Mouse (Mus musculus): ENCODE results near the gene Cdca7. TPM values are rescaled to one million over a fixed set of nuclear protein-coding genes. Genes with fewer than 3 reads are reported as not detected.
A peak's percentile ranks its signal among the peaks of the same experiment; 100 is the strongest.

Gene Cdca7
- total RNA-seq (2018; cell fraction: chromatin; rRNA removed): 1 to 10 TPM in 20 of 26 experiments, under 1 TPM in 5, not detected in 1; 0.37 to 6.9 (median 2.0) TPM
- total RNA-seq (2018; cell fraction: cytosol; rRNA removed): 1 to 10 TPM in 24 of 26 experiments, under 1 TPM in 2; 0.48 to 5.5 (median 2.5) TPM
- total RNA-seq (2018; cell fraction: nucleus; rRNA removed): 10 to 100 TPM in 1 of 26 experiments, 1 to 10 TPM in 22, under 1 TPM in 3; 0.53 to 37.8 (median 2.1) TPM
- 2.8 to 28.1 TPM (median 5.1 TPM) in 3 replicates for polyA plus RNA-seq (2018)

DNA sequence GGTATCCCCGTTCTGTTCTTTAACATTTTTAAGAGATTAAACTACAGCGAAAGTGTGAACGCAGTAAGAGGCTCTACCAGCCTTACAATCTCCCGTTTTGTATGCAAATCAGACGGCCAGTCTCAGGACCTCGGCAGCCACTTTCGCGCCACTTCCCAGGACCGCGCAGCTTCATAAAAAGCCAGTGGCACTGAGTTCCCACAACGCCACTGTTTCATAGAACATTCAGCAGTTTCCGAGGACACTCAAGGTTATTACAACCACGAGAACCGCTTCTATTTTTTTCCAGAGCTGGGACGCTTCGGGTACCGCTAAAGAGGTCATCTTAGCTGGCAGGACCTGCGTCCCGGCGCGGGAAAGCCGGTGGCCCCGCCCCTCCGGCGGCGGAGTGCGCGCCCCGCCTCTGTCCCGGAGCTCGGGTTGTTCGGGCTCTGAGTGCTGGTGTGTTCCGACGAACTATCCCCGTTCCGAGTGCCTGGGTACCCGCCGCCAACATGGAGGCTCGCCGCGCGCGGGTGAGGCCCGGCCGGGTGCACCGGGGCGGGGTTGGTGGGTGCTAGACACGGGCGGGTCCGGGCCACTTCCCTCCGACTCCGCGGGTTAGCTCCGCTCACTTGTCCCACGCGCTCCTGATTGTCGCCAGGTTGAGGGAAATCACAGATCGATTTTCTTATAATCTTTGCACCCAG, at the start of gene Cdca7:
TSS of gene Cdca7 (plus strand) at position 363 of the 689 bp plus-strand sequence.
- peak within 1 kb of the TSS; percentile 97 for H3K27ac ChIP-seq
- H3K36me3 ChIP-seq (ENCODE audit: inconsistent target): no peaks in the 10 kb centered on the region
- under 1% methylated on average over 52 of the region's 58 CpGs for WGBS (ENCODE audit: missing documents)
- peak within 1 kb of the TSS; percentile 54 for H3K4me3 ChIP-seq (ENCODE audit: inconsistent target)
- peaks cover 42% of the 10 kb centered on the region for H3K79me2 ChIP-seq (ENCODE audit: inconsistent target)

DNA sequence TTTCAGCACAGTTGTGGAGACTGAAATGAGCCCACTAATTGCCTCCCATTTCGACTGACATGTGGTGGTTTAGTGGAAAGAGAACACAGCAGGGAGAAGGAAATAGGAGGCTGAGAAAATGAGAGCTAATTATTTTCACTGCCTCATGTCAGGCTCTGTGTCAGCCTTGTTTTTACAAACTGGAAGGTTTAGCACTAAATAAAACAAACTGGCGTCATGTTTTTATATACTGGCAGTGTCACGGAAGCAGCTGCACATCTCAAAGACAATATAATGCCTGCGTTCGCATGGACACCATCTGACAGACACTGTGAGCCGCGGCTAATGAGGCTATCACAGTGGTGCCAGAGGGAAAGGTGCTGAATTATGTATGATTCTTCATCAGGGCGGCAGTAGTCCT, 49.2 kb upstream of the Cdca7 start:
- no peaks in the 10 kb centered on the region for H3K79me2 ChIP-seq (ENCODE audit: inconsistent target)
- WGBS (ENCODE audit: missing documents): 90% methylated on average over 8 of the region's 8 CpGs
- H3K27ac ChIP-seq: no peak overlapping the region
- no peak overlapping the region for H3K4me3 ChIP-seq (ENCODE audit: inconsistent target)
- no peaks in the 10 kb centered on the region for H3K36me3 ChIP-seq (ENCODE audit: inconsistent target)

DNA sequence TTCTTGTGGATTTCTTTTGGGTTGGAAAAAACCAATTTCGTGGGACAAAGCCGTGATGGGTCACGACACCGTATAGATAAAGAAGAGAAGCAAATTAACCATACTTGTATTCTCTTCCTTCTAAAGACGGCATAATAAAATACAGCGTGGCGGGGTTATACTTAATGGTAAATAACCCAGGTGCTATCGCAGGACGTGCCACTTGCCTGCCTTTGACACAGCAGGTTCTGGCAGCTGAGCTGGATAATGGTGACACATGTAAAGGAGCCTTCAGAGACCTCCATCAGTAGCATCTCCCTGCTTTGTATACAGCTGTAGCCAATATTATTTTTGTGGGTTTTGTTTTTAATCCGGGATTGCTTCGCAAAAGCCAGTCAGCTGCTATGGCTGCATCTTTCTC, 48.7 kb upstream of the Cdca7 start:
- 96% methylated on average over 11 of the region's 11 CpGs for WGBS (ENCODE audit: missing documents)
- H3K27ac ChIP-seq: no peak overlapping the region

DNA sequence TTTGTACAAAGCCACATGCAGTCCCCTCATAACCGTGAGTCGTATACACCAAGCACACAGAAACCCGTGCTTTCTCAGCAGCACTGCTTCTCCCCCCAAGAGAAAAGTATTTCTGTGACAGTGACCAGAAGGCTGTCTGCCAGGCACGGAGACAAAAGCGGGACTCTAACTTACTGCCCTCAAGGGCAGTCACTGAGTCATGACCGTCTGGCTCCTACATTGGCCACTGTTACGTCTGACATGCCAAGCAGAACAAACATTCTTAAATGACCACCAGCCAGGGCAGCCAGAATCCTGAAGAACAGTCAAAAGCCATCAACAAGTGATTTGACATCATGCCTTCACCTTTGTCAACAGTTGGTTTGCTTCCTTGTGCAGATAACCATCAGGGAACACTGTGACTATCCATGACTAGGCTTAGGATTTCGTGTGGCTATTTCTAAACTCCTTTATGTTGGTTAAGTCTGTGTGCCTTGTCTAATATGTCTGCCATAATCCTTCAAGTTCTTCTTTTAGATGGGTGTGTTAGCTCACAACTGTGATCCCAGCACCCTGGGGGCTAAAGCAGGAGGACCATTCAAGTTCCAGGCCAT, 36.9 kb upstream of the Cdca7 start:
- WGBS (ENCODE audit: missing documents): 95% methylated on average over 8 of the region's 8 CpGs
- no peak overlapping the region for H3K4me3 ChIP-seq (ENCODE audit: inconsistent target)
- no peaks in the 10 kb centered on the region for H3K79me2 ChIP-seq (ENCODE audit: inconsistent target)
- peak overlapping the region; percentile 73 for H3K27ac ChIP-seq
- peaks cover 12% of the 10 kb centered on the region; the same call in 1 of the 2 replicates for H3K36me3 ChIP-seq (ENCODE audit: inconsistent target)

More for the DNA sequence above, 48.7 kb upstream of the Cdca7 start:
- H3K79me2 ChIP-seq (ENCODE audit: inconsistent target): no peaks in the 10 kb centered on the region
- no peaks in the 10 kb centered on the region for H3K36me3 ChIP-seq (ENCODE audit: inconsistent target)
- H3K4me3 ChIP-seq (ENCODE audit: inconsistent target): no peak overlapping the region

DNA sequence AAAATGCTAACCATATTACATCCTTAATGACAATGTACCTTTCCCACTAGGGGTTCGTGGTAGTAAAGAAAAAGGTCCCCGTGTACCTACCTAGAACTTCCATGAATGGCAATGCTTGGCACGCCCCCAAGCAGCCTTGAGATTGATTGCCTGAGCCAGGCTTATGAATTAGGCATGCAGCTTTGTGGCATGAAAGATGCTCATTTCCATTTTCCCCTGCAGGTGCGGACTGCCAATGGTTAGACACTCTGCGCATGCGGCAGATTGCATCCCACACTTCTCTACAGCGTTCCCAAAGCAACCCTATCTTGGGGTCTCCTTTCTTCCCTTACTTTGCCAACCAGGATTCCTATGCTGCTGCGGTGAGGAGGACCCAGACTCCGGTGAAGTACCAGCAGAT, 34.9 kb upstream of the Cdca7 start:
- H3K4me3 ChIP-seq (ENCODE audit: inconsistent target): no peak overlapping the region
- no peaks in the 10 kb centered on the region for H3K79me2 ChIP-seq (ENCODE audit: inconsistent target)
- H3K36me3 ChIP-seq (ENCODE audit: inconsistent target): peaks cover 12% of the 10 kb centered on the region; the same call in 1 of the 2 replicates
- WGBS (ENCODE audit: missing documents): 96% methylated on average over 9 of the region's 9 CpGs
- H3K27ac ChIP-seq: no peak overlapping the region

DNA sequence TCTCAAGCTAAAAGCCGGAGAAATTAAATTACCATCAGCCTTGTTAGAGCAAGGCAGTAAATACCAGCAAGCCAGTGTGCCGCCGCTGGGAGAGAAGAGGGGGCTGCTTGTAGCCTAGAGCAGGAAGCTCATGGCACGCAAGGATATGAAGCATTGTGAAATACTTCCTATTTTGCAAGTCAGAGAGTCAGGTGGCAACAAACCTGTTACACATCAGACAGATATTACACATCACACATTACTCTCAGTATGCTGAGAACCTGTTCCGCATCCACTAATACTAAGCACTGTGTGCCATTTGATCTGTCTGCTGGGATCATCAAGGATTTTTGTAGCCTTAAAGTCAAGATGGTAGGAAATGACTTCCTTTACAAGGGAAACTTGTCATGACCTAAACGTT, 33.1 kb upstream of the Cdca7 start:
- 31% methylated on average over 6 of the region's 6 CpGs for WGBS (ENCODE audit: missing documents)
- H3K27ac ChIP-seq: peak overlapping the region; percentile 28; the same call in 1 of the 2 replicates

GRCm38 (mm10) chr2:72443960-72444359, 32.0 kb upstream of the Cdca7 start:
- H3K79me2 ChIP-seq (ENCODE audit: inconsistent target): no peaks in the 10 kb centered on the region
- 72% methylated on average over 3 of the region's 3 CpGs for WGBS (ENCODE audit: missing documents)
- peaks cover 12% of the 10 kb centered on the region; the same call in 1 of the 2 replicates for H3K36me3 ChIP-seq (ENCODE audit: inconsistent target)
- H3K4me3 ChIP-seq (ENCODE audit: inconsistent target): no peak overlapping the region
- no peak overlapping the region for H3K27ac ChIP-seq

More for the DNA sequence above, 33.1 kb upstream of the Cdca7 start:
- no peak overlapping the region for H3K4me3 ChIP-seq (ENCODE audit: inconsistent target)
- H3K36me3 ChIP-seq (ENCODE audit: inconsistent target): peaks cover 12% of the 10 kb centered on the region; the same call in 1 of the 2 replicates
- H3K79me2 ChIP-seq (ENCODE audit: inconsistent target): no peaks in the 10 kb centered on the region

DNA sequence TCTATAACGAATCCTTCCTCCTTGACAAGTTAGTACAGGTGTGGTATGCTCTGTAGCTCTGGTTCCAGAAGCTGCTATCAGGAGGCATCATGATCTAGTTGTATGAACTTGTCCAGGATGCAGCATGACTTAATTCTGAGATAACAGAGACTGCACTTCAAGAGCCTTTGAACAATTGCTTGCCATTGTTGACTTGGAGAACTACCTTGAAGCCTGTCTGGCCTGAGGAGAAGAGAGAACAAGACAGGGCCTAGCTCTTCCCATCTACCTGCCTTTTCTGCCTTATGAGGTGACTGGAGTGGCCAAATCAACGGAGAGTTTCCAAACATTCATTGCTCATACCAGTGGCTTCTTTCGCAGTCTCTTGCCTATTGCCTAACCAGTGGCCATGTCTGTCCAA, 29.9 kb upstream of the Cdca7 start:
- no peak overlapping the region for H3K27ac ChIP-seq
- 79% methylated on average over 3 of the region's 3 CpGs for WGBS (ENCODE audit: missing documents)
- peaks cover 7% of the 10 kb centered on the region; the same call in 1 of the 2 replicates for H3K36me3 ChIP-seq (ENCODE audit: inconsistent target)
- H3K79me2 ChIP-seq (ENCODE audit: inconsistent target): no peaks in the 10 kb centered on the region
- no peak overlapping the region for H3K4me3 ChIP-seq (ENCODE audit: inconsistent target)

DNA sequence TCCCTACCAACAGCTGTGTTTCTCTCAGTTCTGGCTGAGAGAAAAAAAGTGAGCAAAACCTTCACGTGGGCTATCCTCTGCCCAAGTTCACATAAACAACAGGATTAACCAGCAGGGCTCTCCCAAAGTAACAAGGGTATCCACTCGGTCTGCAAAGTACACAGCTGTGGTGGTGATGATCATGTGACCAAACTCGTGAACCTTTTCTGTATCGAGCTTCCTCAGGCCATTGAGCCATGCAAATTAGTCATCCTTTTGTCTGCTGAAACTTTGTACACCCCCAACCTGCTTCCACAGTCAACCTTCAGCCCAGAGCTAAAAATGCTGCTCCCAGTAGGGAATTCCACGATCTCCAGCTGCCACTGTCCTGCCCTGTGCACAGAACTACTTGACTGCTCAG, 29.3 kb upstream of the Cdca7 start:
- Histone ChIP-seq H3K79me2 (ENCODE audit: inconsistent target) (no peaks in the 10 kb centered on the region), H3K27ac (no peak overlapping the region), H3K4me3 (ENCODE audit: inconsistent target) (no peak overlapping the region), H3K36me3 (ENCODE audit: inconsistent target) (peaks cover 1% of the 10 kb centered on the region; the same call in 1 of the 2 replicates)
- 76% methylated on average over 5 of the region's 5 CpGs for WGBS (ENCODE audit: missing documents)

DNA sequence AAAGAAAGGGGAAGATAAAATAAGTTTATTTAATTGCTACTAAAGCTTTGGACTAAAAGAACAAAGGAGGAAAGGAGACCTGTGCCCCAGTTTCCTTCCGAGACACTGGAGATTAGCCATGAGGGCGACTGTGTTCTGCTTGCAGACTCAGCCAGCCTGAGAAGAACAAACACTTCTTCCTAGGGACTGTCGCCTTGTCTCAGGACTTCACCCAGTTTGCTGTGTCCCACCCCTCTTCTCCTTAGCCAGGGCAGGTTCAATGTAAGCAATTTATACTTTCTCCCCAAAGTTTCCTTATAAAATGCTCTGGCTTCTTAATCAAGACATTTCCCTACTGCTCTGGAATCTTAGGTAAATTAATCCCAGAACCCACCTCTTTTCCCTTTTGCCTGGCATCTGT, 22.4 kb upstream of the Cdca7 start:
- no peaks in the 10 kb centered on the region for H3K79me2 ChIP-seq (ENCODE audit: inconsistent target)
- H3K36me3 ChIP-seq (ENCODE audit: inconsistent target): no peaks in the 10 kb centered on the region
- 78% methylated on average over 3 of the region's 3 CpGs for WGBS (ENCODE audit: missing documents)
- no peak overlapping the region for H3K27ac ChIP-seq
- no peak overlapping the region for H3K4me3 ChIP-seq (ENCODE audit: inconsistent target)

GRCm38 (mm10) chr2:72456189-72456588, 19.8 kb upstream of the Cdca7 start:
- Histone ChIP-seq H3K36me3 (ENCODE audit: inconsistent target) (no peaks in the 10 kb centered on the region), H3K4me3 (ENCODE audit: inconsistent target) (no peak overlapping the region)
- WGBS (ENCODE audit: missing documents): 67% methylated on average over 1 of the region's 1 CpGs

DNA sequence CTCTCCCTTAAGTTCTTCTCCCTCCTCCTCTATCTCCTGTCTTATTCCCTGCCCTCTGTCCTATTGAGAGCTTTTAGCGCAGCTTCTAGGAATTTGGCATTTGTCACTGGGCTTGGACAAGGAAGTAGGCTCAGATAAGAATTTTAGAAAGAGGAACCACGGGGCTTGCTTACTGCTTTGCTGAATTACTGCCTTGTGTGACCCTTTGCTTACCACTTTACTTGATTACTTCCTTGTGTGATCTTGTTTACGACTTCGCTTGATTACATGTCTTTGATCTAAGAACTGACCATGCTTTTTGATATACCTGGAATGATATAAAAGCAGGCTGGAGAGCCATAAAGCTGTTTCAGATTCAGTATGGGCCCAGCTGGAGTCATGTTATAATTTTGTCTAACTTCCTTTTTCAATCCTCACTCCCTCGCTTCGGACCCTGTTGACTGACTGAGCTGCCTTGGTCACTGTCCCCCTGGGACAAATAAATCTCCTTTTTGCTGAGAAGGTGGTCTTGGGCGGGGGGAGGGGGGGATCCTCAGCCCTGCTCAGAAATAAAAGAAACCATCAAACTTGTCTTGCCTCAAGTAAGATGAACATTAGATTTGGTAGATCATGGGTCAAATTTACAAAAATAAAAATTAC, 11.5 kb upstream of the Cdca7 start:
- Histone ChIP-seq H3K79me2 (ENCODE audit: inconsistent target) (no peaks in the 10 kb centered on the region), H3K4me3 (ENCODE audit: inconsistent target) (no peak overlapping the region), H3K27ac (peak overlapping the region; percentile 52), H3K36me3 (ENCODE audit: inconsistent target) (no peaks in the 10 kb centered on the region)
- 14% methylated on average over 7 of the region's 7 CpGs for WGBS (ENCODE audit: missing documents)

More at GRCm38 (mm10) chr2:72456189-72456588, 19.8 kb upstream of the Cdca7 start:
- H3K79me2 ChIP-seq (ENCODE audit: inconsistent target): no peaks in the 10 kb centered on the region
- no peak overlapping the region for H3K27ac ChIP-seq

DNA sequence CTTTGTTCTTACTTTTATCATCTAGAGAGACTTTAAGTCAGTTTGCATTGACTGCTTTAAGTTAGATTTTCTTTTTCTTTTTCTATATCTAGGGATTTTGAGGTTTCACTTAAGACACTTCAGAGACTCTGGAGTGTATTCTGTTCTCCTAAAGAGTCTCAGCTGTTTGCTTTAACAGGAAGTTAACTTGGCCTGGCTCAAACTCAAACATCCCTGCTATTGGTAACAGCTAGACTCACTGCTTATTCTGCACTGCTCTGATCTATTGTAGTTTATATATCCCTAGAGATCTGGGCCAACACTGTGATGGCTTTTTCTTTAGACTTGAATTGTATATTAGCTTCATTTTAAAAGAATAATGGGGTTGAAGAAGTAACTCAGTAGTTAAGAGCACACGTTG, 8.4 kb upstream of the Cdca7 start:
- no peak overlapping the region for H3K4me3 ChIP-seq (ENCODE audit: inconsistent target)
- no peaks in the 10 kb centered on the region for H3K79me2 ChIP-seq (ENCODE audit: inconsistent target)
- H3K36me3 ChIP-seq (ENCODE audit: inconsistent target): no peaks in the 10 kb centered on the region
- no peak overlapping the region for H3K27ac ChIP-seq
- WGBS (ENCODE audit: missing documents): 91% methylated on average over 1 of the region's 1 CpGs

GRCm38 (mm10) chr2:72471415-72472070, 4.4 kb upstream of the Cdca7 start:
- peaks cover 1% of the 10 kb centered on the region; the same call in 1 of the 2 replicates for H3K79me2 ChIP-seq (ENCODE audit: inconsistent target)
- no peak overlapping the region for H3K27ac ChIP-seq
- H3K4me3 ChIP-seq (ENCODE audit: inconsistent target): no peak overlapping the region
- no peaks in the 10 kb centered on the region for H3K36me3 ChIP-seq (ENCODE audit: inconsistent target)
- 89% methylated on average over 16 of the region's 16 CpGs for WGBS (ENCODE audit: missing documents)
